Mouse (Mus musculus) B cell, adult 62 days (primary cell): ENCODE results near the gene Ddx43. TPM values are rescaled to one million over a fixed set of nuclear protein-coding genes. Genes with fewer than 3 reads are reported as not detected.

Source experiments
- total RNA-seq: library from RNA; stranded (reverse); gene quantifications from 4 replicates; pipeline ENCODE4 v1.2.4, GENCODE M21; 2023

Ddx43 gene
- total RNA-seq, result not detected in 4 replicates

DNA sequence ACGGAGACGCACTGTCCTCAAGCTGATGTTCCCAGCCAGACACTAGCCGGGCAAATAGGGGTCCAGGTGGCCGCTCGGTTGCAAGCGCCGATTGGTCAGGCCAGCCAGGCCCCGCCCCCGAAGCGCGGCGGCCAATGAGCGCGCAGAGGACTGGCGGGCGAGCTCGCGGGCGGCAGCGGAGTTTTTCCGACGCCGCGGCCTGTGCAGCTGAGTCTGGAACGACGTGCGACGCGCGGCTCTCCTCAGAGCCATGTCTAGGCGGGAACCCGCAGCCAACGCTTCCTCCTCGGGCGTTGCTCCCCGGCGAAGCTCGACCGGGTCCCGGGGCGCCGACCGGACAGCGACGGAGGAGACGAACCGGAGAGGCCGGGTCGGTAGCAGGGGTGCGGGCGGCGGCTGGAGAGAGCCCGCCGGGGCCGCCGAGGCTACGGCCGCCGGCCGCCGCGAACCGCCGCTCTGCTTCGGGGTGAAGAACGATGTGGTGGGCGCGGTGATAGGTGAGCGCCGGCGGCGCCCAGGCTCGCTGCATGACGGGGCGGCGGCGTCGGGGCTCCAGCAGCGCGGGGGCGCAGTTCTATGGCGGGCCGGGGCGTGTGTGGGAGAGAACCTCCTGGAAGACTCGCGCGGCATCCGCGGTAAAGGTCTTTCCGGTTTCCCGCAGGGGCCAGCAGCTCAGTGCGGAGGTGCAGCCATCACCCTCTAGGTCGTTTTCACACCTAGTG, at the start of gene Ddx43:
Gene Ddx43, plus strand, starts transcription at position 148 of the 722 bp plus-strand sequence.

GRCm38 (mm10) chr9:78355611-78356010, 40.0 kb upstream of the Ddx43 start, which contains the start of gene Gsta2:
TSS of gene Gsta2 (minus strand) at chr9:78355788.

DNA sequence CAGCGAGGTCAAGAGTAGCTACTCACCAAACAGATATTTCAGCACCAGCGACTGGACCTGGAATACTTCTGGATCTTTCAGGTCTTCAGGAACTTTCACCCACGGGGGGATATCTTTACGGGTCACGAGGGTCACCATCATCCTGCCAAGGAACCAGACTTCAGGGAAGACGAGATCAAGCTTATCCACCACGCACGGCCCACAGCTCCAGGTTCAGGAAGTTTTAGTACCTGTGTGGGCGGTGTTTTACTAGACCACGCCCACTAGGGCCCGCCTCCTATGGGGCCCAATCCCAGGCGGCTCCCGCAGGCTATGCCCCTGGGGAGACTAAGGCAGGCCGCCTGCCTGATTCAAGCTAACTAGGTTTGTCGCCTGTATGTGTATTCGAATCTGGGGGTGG, 27.6 kb upstream of the Ddx43 start, which contains the start of gene Dppa5a:
Gene Dppa5a, minus strand, starts transcription at position 219 of the 400 bp plus-strand sequence.

GRCm38 (mm10) chr9:78378113-78378785, 17.3 kb upstream of the Ddx43 start, which contains the start of gene Ooep:
TSS of gene Ooep (minus strand) at chr9:78378725.

GRCm38 (mm10) chr9:78442579-78443392, 47.2 kb downstream of the Ddx43 start, which contains the start of gene Cgas:
TSS of gene Cgas (minus strand) at chr9:78443237.

GRCm38 (mm10) chr9:78447973-78448873, 52.6 kb downstream of the Ddx43 start, which contains the start of the genes Mto1 and Gm17324:
TSS of gene Mto1 (plus strand) at chr9:78448208.
TSS of gene Gm17324 (minus strand) at chr9:78448786.

Other genes with a start within 250 kb of the Ddx43 start
- gene Gsta4, start 213.0 kb upstream of the Ddx43 start, total RNA-seq, result not detected in 4 replicates
- not detected in 4 replicates for gene Gsta1, start 165.1 kb upstream of the Ddx43 start, total RNA-seq
- gene Gm3776, start 138.6 kb upstream of the Ddx43 start, total RNA-seq, result not detected in 4 replicates
- gene Gm10639, start 105.9 kb upstream of the Ddx43 start, total RNA-seq, result not detected in 4 replicates
- gene Omt2a, start 81.0 kb upstream of the Ddx43 start, total RNA-seq, result not detected in 4 replicates
- not detected in 4 replicates for gene Omt2b, start 68.2 kb upstream of the Ddx43 start, total RNA-seq
- not detected in 4 replicates for gene Gsta2, start 40.0 kb upstream of the Ddx43 start, total RNA-seq
- not detected in 4 replicates for gene Dppa5a, start 27.6 kb upstream of the Ddx43 start, total RNA-seq
- gene Ooep, start 17.1 kb upstream of the Ddx43 start, total RNA-seq, result not detected in 4 replicates
- 1.3 to 1.5 TPM (median 1.4 TPM) in 4 replicates for gene Cgas, start 47.5 kb downstream of the Ddx43 start, total RNA-seq
- 21.1 to 26.9 TPM (median 23.4 TPM) in 4 replicates for gene Mto1, start 52.4 kb downstream of the Ddx43 start, total RNA-seq
- 0.66 TPM in 1 of 4 replicates, not detected in the others for gene Gm17324, start 53.0 kb downstream of the Ddx43 start, total RNA-seq
- 8,003 to 8,826 TPM (median 8,752 TPM) in 4 replicates for gene Eef1a1, start 93.4 kb downstream of the Ddx43 start, total RNA-seq
- 5.0 to 7.0 TPM (median 6.7 TPM) in 4 replicates for gene Slc17a5, start 192.3 kb downstream of the Ddx43 start, total RNA-seq
- gene Cd109, start 219.8 kb downstream of the Ddx43 start, total RNA-seq, result not detected in 4 replicates